Mouse (Mus musculus) lung, adult 2 months (tissue): Measurements from ENCODE around the gene Myo1c.

Experiments
- CTCF ChIP-seq: fragments of 200-500 bp; IDR thresholded peaks from 2 replicates; pipeline ENCODE4 v1.5.1; 2011; ENCODE audit warnings: mild to moderate bottlenecking, low read length, control low read depth; ENCODE audit not compliant: insufficient read depth
- POLR2A ChIP-seq: fragments of 200-500 bp; IDR thresholded peaks from 2 replicates; pipeline ENCODE4 v1.6.1; 2011; ENCODE audit warnings: low read depth, mild to moderate bottlenecking, control low read depth, low read length, borderline replicate concordance; ENCODE audit errors: extremely low read depth

GRCm38 (mm10) chr11:75703748-75704147 lies 53.4 kb downstream of the Myo1c start:
- no peak for TF ChIP-seq CTCF
- TF ChIP-seq POLR2A: no peak
